Mouse (Mus musculus) E14TG2a.4 (cell line): ENCODE results near the gene Minos1.
A peak's percentile ranks its signal among the peaks of the same experiment; 100 is the strongest.

ENCODE experiments used
- H3K27me3 ChIP-seq: 2 replicates; pipeline ENCODE4 v1.6.1; 2014; ENCODE audit warnings: low read length, control low read depth; ENCODE audit not compliant: insufficient read depth
- H3K36me3 ChIP-seq: 2 replicates; pipeline ENCODE4 v1.6.1; 2014; ENCODE audit warnings: low read length, control low read depth; ENCODE audit not compliant: insufficient read depth
- H3K4me1 ChIP-seq: replicated peaks from 2 replicates; pipeline ENCODE4 v1.6.1; 2014; ENCODE audit warnings: low read depth, low read length, control low read depth
- H3K4me3 ChIP-seq: replicated peaks from 2 replicates; pipeline ENCODE4 v1.5.1; 2014; ENCODE audit warnings: mild to moderate bottlenecking, low read length
- H3K9me3 ChIP-seq: 2 replicates; pipeline ENCODE4 v1.6.1; 2014; ENCODE audit warnings: low read length, control low read depth
- CTCF ChIP-seq: conservative IDR thresholded peaks from 2 replicates; pipeline ENCODE4 v1.5.1; 2014; ENCODE audit warnings: low read length
- NANOG ChIP-seq: IDR thresholded peaks from 2 replicates; pipeline ENCODE4 v1.6.1; 2014; ENCODE audit warnings: borderline replicate concordance, low read length, mixed read lengths
- POU5F1 ChIP-seq: IDR thresholded peaks from 2 replicates; pipeline ENCODE4 v1.6.1; 2014; ENCODE audit warnings: low read length, borderline replicate concordance

Minos1 gene

DNA sequence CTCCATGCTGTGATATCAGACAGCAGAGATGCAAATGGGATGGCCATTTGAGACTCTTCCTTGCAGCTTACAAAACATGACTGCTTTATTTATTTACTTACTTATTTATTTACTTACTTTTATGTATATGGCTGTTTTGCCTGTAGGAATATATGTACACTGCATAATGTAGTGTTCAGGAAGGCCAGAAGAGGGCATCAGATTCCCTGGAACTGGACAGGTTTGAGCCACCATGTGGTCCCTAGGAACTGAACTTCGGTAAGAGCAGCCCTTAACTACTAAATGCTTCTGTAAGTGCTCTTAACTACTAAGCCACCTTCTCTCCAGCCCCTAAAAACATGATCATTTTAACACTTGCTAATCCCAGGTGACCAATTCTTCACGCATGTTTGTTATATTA lies 52.6 kb downstream of the Minos1 start:
- no peak overlapping the region for H3K4me3 ChIP-seq
- H3K9me3 ChIP-seq = no peaks in the 10 kb centered on the region
- no peaks in the 10 kb centered on the region for H3K36me3 ChIP-seq
- TF ChIP-seq CTCF (peak; percentile 47), NANOG (no peak), POU5F1 (no peak)
- peaks cover 32% of the 10 kb centered on the region for H3K4me1 ChIP-seq
- peaks cover 69% of the 10 kb centered on the region for H3K27me3 ChIP-seq

DNA sequence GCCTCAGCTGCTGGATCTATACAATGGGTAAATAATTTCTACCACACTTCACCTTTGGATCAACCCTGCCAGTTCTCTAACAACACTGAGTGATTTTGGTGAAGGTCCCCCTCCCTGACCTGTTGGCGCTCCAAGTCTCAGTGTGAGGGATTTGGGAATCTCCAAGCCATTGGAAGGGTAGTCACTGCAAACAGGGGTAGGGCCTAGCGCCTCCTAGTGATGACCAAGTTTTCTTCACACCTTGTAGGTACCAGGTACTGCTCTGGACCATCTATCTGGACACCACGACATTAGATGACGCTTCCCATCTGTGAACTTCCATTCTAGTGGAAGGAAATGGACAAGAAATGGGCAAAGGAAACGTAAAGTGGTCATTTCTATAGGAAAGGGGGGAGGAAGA lies 55.0 kb downstream of the Minos1 start:
- Histone ChIP-seq H3K4me1 (peaks cover 22% of the 10 kb centered on the region), H3K36me3 (no peaks in the 10 kb centered on the region), H3K4me3 (peak overlapping the region; percentile 84), H3K27me3 (peaks cover 69% of the 10 kb centered on the region), H3K9me3 (no peaks in the 10 kb centered on the region)
- TF ChIP-seq POU5F1 = no peak
- TF ChIP-seq NANOG = no peak
- TF ChIP-seq CTCF = peak; percentile 50

DNA sequence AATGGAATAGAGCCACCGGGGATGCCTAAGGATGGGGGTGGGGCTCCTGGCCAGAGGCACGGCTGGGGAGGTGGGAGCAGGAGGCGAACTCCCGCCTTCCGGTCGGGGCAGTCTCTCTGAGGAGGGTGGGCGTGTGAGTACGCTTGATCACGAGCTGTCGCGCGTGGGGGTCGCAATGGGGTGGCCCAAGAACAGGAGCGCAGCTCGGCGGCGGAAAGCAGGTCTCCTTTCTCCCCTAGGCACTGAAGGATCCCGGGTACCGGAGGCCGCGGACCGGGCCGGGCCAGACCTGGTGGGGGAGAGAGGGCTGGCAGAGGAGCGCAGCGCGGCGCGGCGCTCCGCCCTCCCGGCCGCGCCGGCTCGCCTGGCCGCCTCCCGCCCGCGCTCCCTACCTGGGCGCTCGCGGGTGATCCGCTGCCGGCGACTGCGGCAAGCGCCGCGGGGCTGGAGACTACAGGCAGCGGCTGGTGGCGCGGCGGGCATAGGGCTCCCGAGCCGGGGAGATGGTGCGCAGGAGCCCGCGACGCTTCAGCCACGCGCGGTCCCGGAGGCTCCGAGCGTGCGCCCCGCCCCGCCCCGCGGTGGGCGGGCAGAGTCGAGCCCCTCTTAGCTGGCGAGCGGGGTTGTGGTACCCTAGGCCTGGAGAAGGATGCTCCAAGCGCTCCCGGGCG lies 55.7 kb downstream of the Minos1 start, which contains the start of gene Htr6:
Htr6 (minus strand) TSS at position 530 of the 671 bp plus-strand sequence.
- TF ChIP-seq CTCF = no peak
- Histone ChIP-seq H3K9me3 (no peaks in the 10 kb centered on the region), H3K27me3 (peaks cover 74% of the 10 kb centered on the region), H3K4me3 (peak within 1 kb of the TSS; percentile 84), H3K4me1 (peaks cover 22% of the 10 kb centered on the region), H3K36me3 (no peaks in the 10 kb centered on the region)

DNA sequence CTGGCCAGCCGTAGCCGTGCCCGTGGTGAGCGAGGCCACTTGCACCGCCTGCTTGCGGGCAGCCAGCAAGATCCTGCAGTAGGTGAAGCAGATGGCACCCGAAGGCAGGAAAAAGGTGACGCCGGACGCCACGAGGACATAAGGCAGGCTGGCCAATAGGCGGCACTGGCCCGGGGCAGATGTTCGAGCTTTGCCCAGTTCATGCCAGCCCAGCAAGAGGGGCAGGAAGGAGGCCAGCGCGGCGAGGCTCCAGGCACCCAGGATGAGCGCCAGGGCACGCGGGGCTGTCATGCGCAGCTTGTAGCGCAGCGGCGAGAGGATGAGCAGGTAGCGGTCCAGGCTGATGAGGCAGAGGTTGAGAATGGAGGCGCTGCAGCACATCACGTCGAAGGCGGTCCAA lies 56.9 kb downstream of the Minos1 start:
- Histone ChIP-seq H3K4me1 (peaks cover 21% of the 10 kb centered on the region), H3K9me3 (no peaks in the 10 kb centered on the region), H3K27me3 (peaks cover 85% of the 10 kb centered on the region), H3K36me3 (no peaks in the 10 kb centered on the region), H3K4me3 (peak overlapping the region; percentile 84)
- TF ChIP-seq NANOG (no peak), CTCF (no peak)

DNA sequence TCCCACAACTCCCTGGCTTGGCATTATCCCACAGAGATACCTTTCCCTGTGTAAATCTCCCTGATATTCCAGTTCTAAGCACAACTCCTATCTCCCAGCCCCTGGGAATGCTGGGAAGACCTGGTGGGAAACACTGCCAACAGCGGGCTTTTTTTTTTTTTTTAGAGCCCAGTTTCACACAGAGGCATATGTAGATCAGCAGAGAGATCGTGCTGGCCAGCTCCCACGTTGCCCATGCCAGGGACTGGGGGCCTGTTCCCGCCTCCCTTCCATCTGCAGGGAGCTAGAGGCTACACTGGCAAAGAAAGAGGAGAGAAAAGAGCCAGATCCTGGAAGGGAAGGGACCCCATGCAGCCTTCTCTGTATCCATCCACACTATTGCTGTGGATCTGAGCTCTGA lies 62.6 kb downstream of the Minos1 start:
- H3K27me3 ChIP-seq = peaks cover 81% of the 10 kb centered on the region
- no peak overlapping the region for H3K4me3 ChIP-seq
- TF ChIP-seq POU5F1 (no peak), CTCF (no peak), NANOG (no peak)
- no peaks in the 10 kb centered on the region for H3K9me3 ChIP-seq
- H3K4me1 ChIP-seq = no peaks in the 10 kb centered on the region; the same call in 1 of the 2 replicates
- H3K36me3 ChIP-seq = no peaks in the 10 kb centered on the region

DNA sequence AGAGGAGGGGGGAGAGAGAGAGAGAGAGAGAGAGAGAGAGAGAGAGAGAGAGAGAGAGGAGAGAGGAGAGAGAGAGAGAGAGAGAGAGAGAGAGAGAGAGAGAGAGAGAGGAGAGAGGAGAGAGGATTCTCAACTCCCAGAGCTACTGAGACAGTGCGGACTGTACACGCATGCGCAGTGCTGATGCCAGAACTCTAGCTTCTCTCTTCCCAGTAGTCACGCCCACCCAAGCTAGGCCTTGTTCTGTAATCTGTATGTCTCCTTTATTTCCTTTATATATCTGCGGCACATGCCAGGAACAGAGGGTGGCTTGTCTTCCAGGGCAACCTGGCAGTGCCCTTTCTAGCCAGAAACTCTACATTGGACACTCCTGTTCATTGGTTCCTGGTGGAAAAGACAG lies 66.1 kb downstream of the Minos1 start:
- TF ChIP-seq POU5F1 (no peak), NANOG (no peak), CTCF (no peak)
- no peak overlapping the region for H3K4me3 ChIP-seq
- H3K9me3 ChIP-seq = no peaks in the 10 kb centered on the region
- H3K36me3 ChIP-seq = no peaks in the 10 kb centered on the region
- peaks cover 73% of the 10 kb centered on the region for H3K27me3 ChIP-seq
- H3K4me1 ChIP-seq = no peaks in the 10 kb centered on the region; the same call in 1 of the 2 replicates

DNA sequence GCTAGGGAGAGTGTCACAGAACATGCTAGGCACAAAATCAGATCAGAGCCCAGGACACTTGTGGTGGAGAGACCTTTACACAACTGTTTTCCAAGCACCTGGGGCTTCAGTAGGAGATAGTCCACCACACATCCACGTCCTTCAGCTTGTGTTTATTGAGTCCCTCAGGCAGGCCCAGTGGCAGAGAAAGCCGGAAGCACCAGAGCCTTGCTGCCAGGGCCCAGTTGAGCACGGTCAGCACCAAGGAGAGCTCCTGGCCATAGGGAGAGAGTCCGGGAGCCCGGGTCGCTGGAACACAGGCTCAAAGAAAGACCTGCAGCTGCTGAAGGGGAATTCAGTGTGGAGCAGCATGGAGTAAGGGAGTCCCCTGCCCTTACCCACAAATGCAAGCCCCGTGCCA lies 71.3 kb downstream of the Minos1 start:
- TF ChIP-seq NANOG = no peak
- no peak for TF ChIP-seq POU5F1
- TF ChIP-seq CTCF = no peak
- Histone ChIP-seq H3K27me3 (peaks cover 37% of the 10 kb centered on the region), H3K4me3 (no peak overlapping the region), H3K9me3 (no peaks in the 10 kb centered on the region), H3K36me3 (no peaks in the 10 kb centered on the region), H3K4me1 (no peaks in the 10 kb centered on the region; the same call in 1 of the 2 replicates)

DNA sequence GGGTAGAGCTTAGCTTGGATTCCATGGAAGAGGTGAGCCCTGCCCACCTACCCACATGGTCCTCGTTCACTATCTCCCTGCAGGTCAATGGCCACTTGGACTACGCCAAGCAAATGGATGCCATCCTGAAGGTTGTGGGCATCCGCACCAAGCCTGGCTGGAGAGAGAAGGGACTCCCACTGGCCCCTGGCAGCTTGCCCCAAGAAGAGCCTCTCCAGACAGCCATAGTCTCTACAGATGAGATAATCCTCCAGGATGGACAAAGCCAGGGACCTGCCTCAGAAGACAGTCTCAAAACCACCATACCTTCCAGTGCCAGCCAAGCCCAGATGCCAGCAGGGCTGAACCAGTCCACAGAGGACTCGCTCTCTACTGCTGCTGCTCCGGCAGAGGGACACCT lies 72.9 kb downstream of the Minos1 start:
- H3K27me3 ChIP-seq = peaks cover 22% of the 10 kb centered on the region
- H3K9me3 ChIP-seq = no peaks in the 10 kb centered on the region
- H3K4me1 ChIP-seq = peaks cover 4% of the 10 kb centered on the region
- H3K36me3 ChIP-seq = no peaks in the 10 kb centered on the region
- no peak for TF ChIP-seq CTCF
- no peak for TF ChIP-seq POU5F1
- TF ChIP-seq NANOG = no peak
- H3K4me3 ChIP-seq = no peak overlapping the region

DNA sequence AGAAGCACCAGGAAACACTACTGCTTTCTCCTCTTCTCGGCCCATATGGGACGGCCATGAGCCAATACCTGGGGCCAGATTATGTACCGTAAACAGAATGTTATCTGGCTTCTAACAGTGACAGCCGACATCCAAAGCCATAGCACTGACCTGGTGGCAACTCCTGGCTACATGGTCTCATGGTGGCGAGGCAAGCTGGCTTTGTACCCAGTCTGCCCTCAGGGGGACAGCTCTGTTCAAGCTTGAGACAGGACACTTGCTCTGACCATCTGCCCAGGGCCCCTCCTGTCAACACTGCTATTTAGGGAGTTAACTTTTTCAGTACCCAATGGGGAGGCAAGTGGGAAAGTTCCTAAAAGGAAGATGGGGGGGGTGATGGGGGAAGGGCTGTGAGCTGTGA lies 73.6 kb downstream of the Minos1 start:
- Histone ChIP-seq H3K9me3 (no peaks in the 10 kb centered on the region), H3K27me3 (peaks cover 18% of the 10 kb centered on the region), H3K4me1 (peaks cover 9% of the 10 kb centered on the region), H3K4me3 (no peak overlapping the region), H3K36me3 (no peaks in the 10 kb centered on the region)
- TF ChIP-seq POU5F1 = no peak
- TF ChIP-seq CTCF = no peak
- no peak for TF ChIP-seq NANOG

DNA sequence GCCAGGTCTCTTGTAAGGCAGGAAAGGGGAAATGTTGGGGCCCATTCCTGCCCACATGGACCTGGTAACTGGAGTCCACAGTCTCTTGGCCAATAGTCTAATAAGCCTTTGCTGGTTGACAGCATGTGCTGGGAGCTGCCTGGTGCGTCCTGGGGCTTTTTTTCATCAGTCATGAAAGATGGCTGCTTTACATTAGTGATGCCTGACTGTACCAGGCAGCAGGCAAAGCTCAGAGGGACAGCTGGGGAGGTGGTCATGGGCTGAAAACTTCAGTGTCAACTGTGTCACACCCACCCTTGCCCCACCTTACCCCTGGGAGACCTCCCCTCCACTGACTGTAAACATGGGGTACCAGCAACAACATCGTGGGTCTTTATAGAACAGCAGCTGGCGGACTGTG lies 75.2 kb downstream of the Minos1 start:
- Histone ChIP-seq H3K4me1 (peaks cover 12% of the 10 kb centered on the region), H3K4me3 (no peak overlapping the region), H3K9me3 (no peaks in the 10 kb centered on the region), H3K27me3 (peaks cover 10% of the 10 kb centered on the region), H3K36me3 (no peaks in the 10 kb centered on the region)
- TF ChIP-seq CTCF (no peak), NANOG (no peak), POU5F1 (no peak)
